16 mouse cellular contexts compared by ENCODE assay signal in the genomic region with DNA sequence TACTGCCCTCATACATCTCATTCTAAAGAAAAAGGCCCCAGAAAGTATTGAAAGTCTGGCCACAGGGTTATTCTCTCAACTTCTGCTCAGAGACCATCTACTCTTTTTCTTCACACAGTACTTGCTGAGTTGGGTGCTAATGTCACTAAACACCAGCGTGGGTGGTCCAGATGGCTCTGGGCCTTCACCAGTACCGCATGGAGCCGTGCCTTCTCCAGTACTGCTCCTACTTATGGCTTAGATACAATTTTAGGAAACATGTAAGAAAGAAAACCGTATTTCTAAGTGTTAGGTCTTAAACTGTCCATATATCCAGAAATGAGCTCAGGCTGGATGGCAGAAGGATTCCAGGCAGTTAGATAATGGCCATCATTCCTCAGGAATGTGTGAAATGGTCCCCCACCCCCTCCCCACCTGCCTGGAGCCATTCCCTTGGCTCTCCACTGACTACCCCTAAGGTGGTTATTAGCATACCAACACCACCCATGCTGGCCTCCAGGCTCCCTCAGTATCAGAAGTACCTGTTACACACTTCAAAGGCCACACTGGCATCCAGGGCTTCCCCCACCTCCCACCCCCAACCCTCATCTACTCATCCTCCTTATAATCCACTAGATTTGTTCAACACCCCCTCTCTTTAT.
"Had no signal": no experiment of that assay in that cellular context is flagged by ENCODE, and none has a peak within 500 bp of the region (broad histone marks: within the 10 kb centered on the region; RNA-seq: fewer than 3 reads in every experiment).

No protein-coding gene starts in this region.

- H3K27me3 ChIP-seq: liver, embryonic 13.5 days; midbrain, embryonic 13.5 days; neural tube, embryonic 13.5 days had no signal

- ATAC-seq: midbrain, embryonic 13.5 days; midbrain, embryonic 16.5 days had no signal

- H3K36me3 ChIP-seq: liver, embryonic 13.5 days; midbrain, embryonic 10.5 days; midbrain, embryonic 13.5 days; neural tube, embryonic 13.5 days had no signal

- DNase-seq: kidney, adult 18-20 months; kidney, adult 9 months; kidney, postnatal 14 days; kidney, postnatal 4 days; liver, embryonic 13.5 days; lung, adult 2 months; retina, postnatal 1 day; thymus, adult 2 months; thymus, postnatal 14 days; thymus, postnatal 4 days had no signal

- H3K27ac ChIP-seq: liver, embryonic 13.5 days; midbrain, embryonic 10.5 days; midbrain, embryonic 13.5 days; neural tube, embryonic 13.5 days had no signal

- H3K4me3 ChIP-seq: liver, embryonic 13.5 days; megakaryocyte, embryonic 14.5 days; midbrain, embryonic 10.5 days; midbrain, embryonic 13.5 days; myocyte; neural tube, embryonic 13.5 days had no signal

- H3K4me1 ChIP-seq: liver, embryonic 13.5 days; megakaryocyte, embryonic 14.5 days; midbrain, embryonic 13.5 days; neural tube, embryonic 13.5 days had no signal

- H3K4me2 ChIP-seq: liver, embryonic 13.5 days; midbrain, embryonic 13.5 days; neural tube, embryonic 13.5 days had no signal

- H3K9me3 ChIP-seq: liver, embryonic 13.5 days; midbrain, embryonic 10.5 days; midbrain, embryonic 13.5 days; neural tube, embryonic 13.5 days had no signal

- H3K9ac ChIP-seq: liver, embryonic 13.5 days; midbrain, embryonic 13.5 days; neural tube, embryonic 13.5 days had no signal
